Mouse (Mus musculus) neural tube, embryonic 12.5 days (tissue): ENCODE measurements around the gene Zfp366. TPM values are rescaled to one million over a fixed set of nuclear protein-coding genes. Genes with fewer than 3 reads are reported as not detected.

Source experiments
- ATAC-seq: fragments of 200-750 bp; cut with Nextera tagmentation; 2 replicates; pipeline ENCODE4 v1.8.0; 2017; ENCODE audit warnings: low read depth, mild to moderate bottlenecking, moderate TSS enrichment, moderate library complexity; ENCODE audit not compliant: low FRiP score
- H3K27ac ChIP-seq: fragments of 300-500 bp; sonication (generic); 2 replicates; pipeline ENCODE4 v1.5.1; 2016
- H3K27me3 ChIP-seq: fragments of 300-500 bp; sonication (generic); replicated peaks from 2 replicates; pipeline ENCODE4 v1.6.1; 2016; ENCODE audit warnings: mild to moderate bottlenecking
- H3K36me3 ChIP-seq: fragments of 300-500 bp; sonication (generic); 2 replicates; pipeline ENCODE4 v1.6.1; 2016; ENCODE audit warnings: mild to moderate bottlenecking
- H3K4me1 ChIP-seq: fragments of 300-500 bp; sonication (generic); 2 replicates; pipeline ENCODE4 v1.6.1; 2016
- H3K4me2 ChIP-seq: fragments of 300-500 bp; sonication (generic); replicated peaks from 2 replicates; pipeline ENCODE4 v1.6.1; 2016; ENCODE audit warnings: mild to moderate bottlenecking
- H3K4me3 ChIP-seq: fragments of 300-500 bp; sonication (generic); 2 replicates; pipeline ENCODE4 v1.5.1; 2016
- H3K9ac ChIP-seq: fragments of 300-500 bp; sonication (generic); 2 replicates; pipeline ENCODE4 v1.6.1; 2016; ENCODE audit warnings: mild to moderate bottlenecking
- H3K9me3 ChIP-seq: fragments of 300-500 bp; sonication (generic); 2 replicates; pipeline ENCODE4 v1.6.1; 2016; ENCODE audit warnings: mild to moderate bottlenecking
- WGBS: fragments of 180-500 bp; shearing (Covaris S2); methylation state at CpG from one replicate; pipeline ENCODE4 v1.1.7; 2016; 5-methylcytosine and 5-hydroxymethylcytosine counted together
- polyA plus RNA-seq: library from polyadenylated mRNA; unstranded; fragments of >200 nt; fragmentation: Nextera tagmentation; extraction: Ambion mirVana; gene quantifications from 2 replicates; pipeline ENCODE4 v1.2.1, GENCODE M21; 2016

Zfp366 gene
- polyA plus RNA-seq, 1 experiment from 2014 or later, result 0.57 TPM

GRCm38 (mm10) chr13:99244896-99245295 lies 60.3 kb downstream of the Zfp366 start:
- no peaks in the 10 kb centered on the region for H3K27me3 ChIP-seq
- H3K36me3 ChIP-seq, result no peaks in the 10 kb centered on the region
- no peak overlapping the region for H3K27ac ChIP-seq
- no peak overlapping the region for H3K4me3 ChIP-seq
- 49% methylated on average over 3 of the region's 3 CpGs for WGBS
- ATAC-seq, result no peak
- no peak overlapping the region for H3K9ac ChIP-seq
- H3K4me1 ChIP-seq, result peaks cover 5% of the 10 kb centered on the region
- no peaks in the 10 kb centered on the region for H3K9me3 ChIP-seq
- no peak overlapping the region for H3K4me2 ChIP-seq

- no peak overlapping the region for H3K9ac ChIP-seq
- ATAC-seq, result no peak
- WGBS, result 83% methylated on average over 21 of the region's 21 CpGs
These were observed 61.4 kb downstream of the Zfp366 start for GRCm38 (mm10) chr13:99245916-99246460.

GRCm38 (mm10) chr13:99250806-99251205 lies 66.2 kb downstream of the Zfp366 start:
- 84% methylated on average over 2 of the region's 2 CpGs for WGBS
- Histone ChIP-seq H3K4me1 (no peaks in the 10 kb centered on the region), H3K27ac (no peak overlapping the region), H3K27me3 (no peaks in the 10 kb centered on the region), H3K4me3 (no peak overlapping the region), H3K9ac (no peak overlapping the region), H3K9me3 (no peaks in the 10 kb centered on the region), H3K36me3 (no peaks in the 10 kb centered on the region), H3K4me2 (no peak overlapping the region)
- no peak for ATAC-seq

More at GRCm38 (mm10) chr13:99245916-99246460, 61.4 kb downstream of the Zfp366 start:
- Histone ChIP-seq H3K27me3 (no peaks in the 10 kb centered on the region), H3K4me2 (no peak overlapping the region), H3K36me3 (no peaks in the 10 kb centered on the region), H3K9me3 (no peaks in the 10 kb centered on the region), H3K4me1 (no peaks in the 10 kb centered on the region), H3K27ac (no peak overlapping the region), H3K4me3 (no peak overlapping the region)

GRCm38 (mm10) chr13:99254215-99254614 lies 69.6 kb downstream of the Zfp366 start:
- H3K9me3 ChIP-seq, result no peaks in the 10 kb centered on the region
- ATAC-seq, result no peak
- no peak overlapping the region for H3K4me2 ChIP-seq
- H3K9ac ChIP-seq, result no peak overlapping the region
- no peak overlapping the region for H3K27ac ChIP-seq
- no peaks in the 10 kb centered on the region for H3K27me3 ChIP-seq
- no peaks in the 10 kb centered on the region for H3K4me1 ChIP-seq
- H3K4me3 ChIP-seq, result no peak overlapping the region
- no peaks in the 10 kb centered on the region for H3K36me3 ChIP-seq

GRCm38 (mm10) chr13:99254781-99255180 lies 70.2 kb downstream of the Zfp366 start:
- Histone ChIP-seq H3K27me3 (no peaks in the 10 kb centered on the region), H3K4me3 (no peak overlapping the region), H3K9ac (no peak overlapping the region), H3K4me2 (no peak overlapping the region), H3K36me3 (no peaks in the 10 kb centered on the region), H3K27ac (no peak overlapping the region), H3K4me1 (no peaks in the 10 kb centered on the region), H3K9me3 (no peaks in the 10 kb centered on the region)
- no peak for ATAC-seq
- WGBS, result 56% methylated on average over 3 of the region's 3 CpGs

- Histone ChIP-seq H3K4me3 (no peak overlapping the region), H3K36me3 (no peaks in the 10 kb centered on the region), H3K9ac (no peak overlapping the region), H3K9me3 (no peaks in the 10 kb centered on the region), H3K4me1 (no peaks in the 10 kb centered on the region), H3K4me2 (no peak overlapping the region), H3K27ac (no peak overlapping the region), H3K27me3 (no peaks in the 10 kb centered on the region)
- 89% methylated on average over 4 of the region's 4 CpGs for WGBS
- no peak for ATAC-seq
These were observed 72.3 kb downstream of the Zfp366 start for GRCm38 (mm10) chr13:99256916-99257315.

- Histone ChIP-seq H3K4me2 (no peak overlapping the region), H3K4me1 (no peaks in the 10 kb centered on the region), H3K27me3 (no peaks in the 10 kb centered on the region), H3K9me3 (no peaks in the 10 kb centered on the region), H3K36me3 (no peaks in the 10 kb centered on the region), H3K9ac (no peak overlapping the region), H3K4me3 (no peak overlapping the region), H3K27ac (no peak overlapping the region)
- ATAC-seq, result no peak
- WGBS, result 94% methylated on average over 3 of the region's 3 CpGs
These were observed 74.1 kb downstream of the Zfp366 start for GRCm38 (mm10) chr13:99258677-99259076.

- Histone ChIP-seq H3K9ac (no peak overlapping the region), H3K27me3 (no peaks in the 10 kb centered on the region), H3K4me3 (no peak overlapping the region), H3K9me3 (no peaks in the 10 kb centered on the region), H3K4me1 (no peaks in the 10 kb centered on the region), H3K36me3 (no peaks in the 10 kb centered on the region), H3K4me2 (no peak overlapping the region), H3K27ac (no peak overlapping the region)
- WGBS, result 60% methylated on average over 15 of the region's 15 CpGs
- no peak for ATAC-seq
These were observed 75.0 kb downstream of the Zfp366 start for GRCm38 (mm10) chr13:99259502-99260174.

- Histone ChIP-seq H3K36me3 (no peaks in the 10 kb centered on the region), H3K4me1 (no peaks in the 10 kb centered on the region), H3K27me3 (no peaks in the 10 kb centered on the region), H3K4me3 (no peak overlapping the region), H3K9ac (no peak overlapping the region), H3K4me2 (no peak overlapping the region), H3K27ac (no peak overlapping the region), H3K9me3 (no peaks in the 10 kb centered on the region)
- WGBS, result 89% methylated on average over 1 of the region's 1 CpGs
- ATAC-seq, result no peak
These were observed 77.8 kb downstream of the Zfp366 start for GRCm38 (mm10) chr13:99262406-99262805.

GRCm38 (mm10) chr13:99263159-99263783 lies 78.6 kb downstream of the Zfp366 start:
- Histone ChIP-seq H3K4me2 (no peak overlapping the region), H3K4me3 (no peak overlapping the region), H3K27me3 (no peaks in the 10 kb centered on the region), H3K9me3 (no peaks in the 10 kb centered on the region), H3K27ac (no peak overlapping the region), H3K36me3 (no peaks in the 10 kb centered on the region), H3K9ac (no peak overlapping the region), H3K4me1 (no peaks in the 10 kb centered on the region)
- WGBS, result 79% methylated on average over 4 of the region's 4 CpGs
- no peak for ATAC-seq

- Histone ChIP-seq H3K9me3 (no peaks in the 10 kb centered on the region), H3K4me2 (no peak overlapping the region), H3K27ac (no peak overlapping the region), H3K36me3 (no peaks in the 10 kb centered on the region), H3K9ac (no peak overlapping the region), H3K27me3 (no peaks in the 10 kb centered on the region), H3K4me1 (no peaks in the 10 kb centered on the region), H3K4me3 (no peak overlapping the region)
- ATAC-seq, result no peak
- WGBS, result 92% methylated on average over 6 of the region's 6 CpGs
These were observed 79.9 kb downstream of the Zfp366 start for GRCm38 (mm10) chr13:99264483-99264882.

- Histone ChIP-seq H3K4me1 (no peaks in the 10 kb centered on the region), H3K27me3 (no peaks in the 10 kb centered on the region), H3K9ac (no peak overlapping the region), H3K36me3 (no peaks in the 10 kb centered on the region), H3K27ac (no peak overlapping the region), H3K4me3 (no peak overlapping the region), H3K4me2 (no peak overlapping the region), H3K9me3 (no peaks in the 10 kb centered on the region)
- ATAC-seq, result no peak
- WGBS, result 93% methylated on average over 3 of the region's 3 CpGs
These were observed 87.4 kb downstream of the Zfp366 start for GRCm38 (mm10) chr13:99272046-99272445.

GRCm38 (mm10) chr13:99277521-99277920 lies 92.9 kb downstream of the Zfp366 start:
- Histone ChIP-seq H3K4me3 (no peak overlapping the region), H3K27me3 (no peaks in the 10 kb centered on the region), H3K4me1 (no peaks in the 10 kb centered on the region), H3K36me3 (no peaks in the 10 kb centered on the region), H3K4me2 (no peak overlapping the region), H3K9ac (no peak overlapping the region), H3K9me3 (no peaks in the 10 kb centered on the region), H3K27ac (no peak overlapping the region)
- ATAC-seq, result no peak
- WGBS, result 93% methylated on average over 3 of the region's 3 CpGs
